Mouse (Mus musculus) spleen, postnatal 4 days (tissue): ENCODE data around the gene Cftr.

Experiments used
- DNase-seq, 2 experiments: peaks; one replicate each; pipeline ENCODE4 v3.0.0; 2022; ENCODE audit warnings: low spot score in 2 of 2

The Cftr gene

GRCm38 (mm10) chr6:18314365-18314943 is 144.0 kb downstream of the Cftr start:
- no peak for DNase-seq

- DNase-seq = no peak
These were observed 152.5 kb downstream of the Cftr start for GRCm38 (mm10) chr6:18322950-18323349.

- no peak for DNase-seq
These were observed 164.9 kb downstream of the Cftr start for GRCm38 (mm10) chr6:18335393-18335792.

GRCm38 (mm10) chr6:18338307-18338706 is 167.8 kb downstream of the Cftr start:
- no peak for DNase-seq

GRCm38 (mm10) chr6:18344272-18344671 is 173.8 kb downstream of the Cftr start:
- no peak for DNase-seq

GRCm38 (mm10) chr6:18349153-18349858 is 178.8 kb downstream of the Cftr start:
- DNase-seq = no peak

GRCm38 (mm10) chr6:18360154-18360553 is 189.7 kb downstream of the Cftr start:
- no peak for DNase-seq

GRCm38 (mm10) chr6:18360955-18361354 is 190.5 kb downstream of the Cftr start:
- DNase-seq = no peak

GRCm38 (mm10) chr6:18362232-18362631 is 191.7 kb downstream of the Cftr start:
- no peak for DNase-seq

- no peak for DNase-seq
These were observed 198.6 kb downstream of the Cftr start for GRCm38 (mm10) chr6:18369054-18369453.

- DNase-seq = no peak
These were observed 199.2 kb downstream of the Cftr start for GRCm38 (mm10) chr6:18369723-18370122.
